Mouse (Mus musculus) cortical plate, adult 2 months (tissue): Measurements from ENCODE around the gene Clic6. TPM values are rescaled to one million over a fixed set of nuclear protein-coding genes. Genes with fewer than 3 reads are reported as not detected.

Source experiments
- H3K27ac ChIP-seq: fragments of 200-500 bp; 2 replicates; pipeline ENCODE4 v1.5.1; 2012; ENCODE audit warnings: low read length, control low read depth, inconsistent platforms; ENCODE audit not compliant: insufficient read depth
- H3K4me1 ChIP-seq: fragments of 200-500 bp; 2 replicates; pipeline ENCODE4 v1.6.1; 2011; ENCODE audit warnings: low read length; ENCODE audit not compliant: control insufficient read depth, insufficient read depth
- H3K4me3 ChIP-seq: fragments of 200-500 bp; 2 replicates; pipeline ENCODE4 v1.5.1; 2011; ENCODE audit warnings: mild to moderate bottlenecking, low read length, control low read depth; ENCODE audit not compliant: insufficient read depth
- CTCF ChIP-seq: fragments of 200-500 bp; IDR thresholded peaks from 2 replicates; pipeline ENCODE4 v1.5.1; 2011; ENCODE audit warnings: mild to moderate bottlenecking, control low read depth, low read length; ENCODE audit not compliant: insufficient read depth; ENCODE audit errors: extremely low read depth
- POLR2A ChIP-seq: fragments of 200-500 bp; IDR thresholded peaks from 2 replicates; pipeline ENCODE4 v1.6.1; 2011; ENCODE audit warnings: mild to moderate bottlenecking, low read length, control low read depth; ENCODE audit not compliant: insufficient read depth; ENCODE audit errors: extremely low read depth
- polyA plus RNA-seq: library from polyadenylated mRNA; depleted of rRNA; stranded (reverse); fragments of >200 nt; gene quantifications from 2 replicates; pipeline ENCODE4 v1.2.3, GENCODE M21; 2012; rRNA removed

The Clic6 gene
- polyA plus RNA-seq, 1 experiment = 1.5 TPM

DNA sequence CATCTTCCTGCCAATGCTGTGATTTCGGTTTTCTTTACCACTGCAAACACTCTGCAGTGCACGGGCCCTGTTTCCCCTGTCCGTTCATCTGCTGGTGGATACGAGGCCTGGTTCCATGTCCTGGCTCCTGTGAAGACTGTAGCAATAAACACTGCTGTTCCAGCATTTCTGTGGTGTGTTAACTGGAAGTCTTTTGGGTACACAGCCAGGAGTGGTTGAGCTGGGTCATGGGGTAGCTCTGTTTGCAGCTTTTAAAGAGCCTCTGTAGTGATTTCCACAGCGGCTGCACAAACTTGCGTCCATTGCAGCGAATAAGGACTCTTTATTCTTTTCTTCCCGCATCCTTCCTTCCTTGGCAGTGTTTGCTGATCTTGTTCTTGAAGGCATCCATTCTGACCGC lies 91.8 kb downstream of the Clic6 start:
- H3K4me3 ChIP-seq = no peak overlapping the region
- TF ChIP-seq POLR2A = no peak
- no peak for TF ChIP-seq CTCF
- no peaks in the 10 kb centered on the region for H3K4me1 ChIP-seq
- no peak overlapping the region for H3K27ac ChIP-seq

DNA sequence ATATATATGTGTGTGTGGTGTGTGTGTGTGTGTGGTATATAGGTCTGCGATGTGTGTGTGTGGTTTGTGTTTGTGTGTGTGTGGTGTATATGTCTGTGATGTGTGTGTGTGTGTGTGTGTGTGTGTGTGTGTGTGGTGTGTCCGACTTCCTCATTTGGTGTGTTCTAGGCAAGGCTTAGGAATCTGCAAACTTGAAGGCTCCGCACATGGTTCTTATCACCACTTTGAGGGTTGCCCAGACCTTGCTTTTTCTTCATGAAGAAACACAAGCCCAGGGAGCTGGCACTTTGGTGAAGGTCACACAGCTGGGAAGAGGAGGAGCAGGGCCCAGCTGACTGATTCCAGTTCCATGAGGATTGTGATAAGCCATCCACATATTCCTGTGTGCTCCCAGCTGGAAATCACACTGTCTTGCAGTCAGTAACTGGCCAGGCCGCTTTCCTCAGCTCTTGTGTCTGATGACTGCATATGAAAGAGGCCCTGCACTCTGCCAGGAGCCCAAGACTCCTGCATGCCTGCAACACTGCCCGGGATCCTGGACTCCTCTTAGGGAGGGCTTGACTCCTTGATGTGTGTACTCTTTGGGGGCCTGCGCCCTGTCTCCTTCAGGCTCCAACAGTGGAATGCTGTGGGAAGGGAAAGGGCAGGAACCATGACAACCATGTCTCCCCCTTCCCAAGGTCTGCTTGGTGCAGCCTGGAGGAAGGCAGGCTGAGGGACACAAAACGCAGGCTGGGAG lies 93.5 kb downstream of the Clic6 start:
- TF ChIP-seq CTCF = no peak
- TF ChIP-seq POLR2A = no peak
- H3K27ac ChIP-seq = no peak overlapping the region
- no peaks in the 10 kb centered on the region for H3K4me1 ChIP-seq
- H3K4me3 ChIP-seq = no peak overlapping the region

DNA sequence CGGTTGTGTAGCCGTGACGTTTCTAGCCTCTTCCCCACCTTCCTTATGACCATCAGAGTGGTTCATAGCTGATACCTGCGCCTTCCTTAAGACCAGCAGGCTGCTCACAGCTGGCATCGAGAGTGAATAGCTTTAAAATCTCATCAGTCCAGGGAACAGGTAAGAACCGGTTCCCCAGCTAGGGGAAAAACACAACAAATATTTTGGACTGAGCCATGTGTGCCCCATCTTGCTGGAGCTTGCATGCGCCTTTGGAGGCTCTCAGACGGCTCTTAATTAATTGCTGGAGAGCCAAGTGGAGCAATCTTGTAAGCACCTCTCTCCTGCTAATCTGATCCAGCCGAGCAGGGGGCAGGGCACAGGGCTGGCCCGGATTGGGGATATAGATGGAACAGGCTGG lies 95.4 kb downstream of the Clic6 start:
- TF ChIP-seq POLR2A (no peak), CTCF (no peak)
- Histone ChIP-seq H3K4me1 (no peaks in the 10 kb centered on the region), H3K27ac (no peak overlapping the region), H3K4me3 (no peak overlapping the region)

DNA sequence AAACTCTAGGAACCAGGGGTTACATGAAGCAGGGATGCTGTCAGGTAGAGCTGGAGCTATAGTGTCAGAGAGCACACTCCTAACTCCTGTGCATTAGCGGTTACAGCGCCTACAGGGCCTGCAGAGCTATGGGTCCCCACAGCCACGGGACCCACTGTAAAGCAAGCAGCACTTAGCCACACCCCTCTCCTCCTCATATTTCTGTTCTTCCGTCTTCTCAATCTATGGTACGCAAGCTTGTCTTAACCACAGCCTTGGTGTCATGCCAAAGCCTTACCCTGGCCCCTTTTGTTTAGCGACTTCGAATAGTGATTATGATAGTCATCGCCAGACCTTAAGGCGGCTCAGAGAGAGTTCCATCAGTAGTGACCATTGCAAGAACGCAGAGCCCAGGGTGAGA lies 96.2 kb downstream of the Clic6 start:
- H3K4me3 ChIP-seq = no peak overlapping the region
- no peak for TF ChIP-seq CTCF
- TF ChIP-seq POLR2A = no peak
- H3K4me1 ChIP-seq = no peaks in the 10 kb centered on the region
- H3K27ac ChIP-seq = no peak overlapping the region

DNA sequence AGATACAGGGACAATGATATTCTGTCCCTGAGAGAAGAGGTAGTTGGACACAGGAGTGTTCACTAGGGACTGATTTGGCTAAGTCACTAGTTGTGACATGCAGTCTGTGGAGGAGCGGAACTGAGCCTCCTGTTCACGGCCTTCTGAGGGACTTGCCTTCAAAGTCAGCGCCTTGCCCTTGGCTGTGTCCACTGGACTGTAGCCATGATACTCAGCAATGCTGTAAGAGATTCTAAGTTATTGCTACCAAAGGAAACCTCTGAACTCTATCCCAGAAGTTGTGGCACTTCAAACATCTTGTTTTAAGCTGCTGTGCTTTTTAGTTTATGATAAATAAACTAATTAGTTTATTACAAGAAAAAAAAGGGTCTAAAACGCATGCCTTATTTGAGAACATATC lies 102.3 kb downstream of the Clic6 start:
- Histone ChIP-seq H3K4me1 (no peaks in the 10 kb centered on the region), H3K4me3 (no peak overlapping the region), H3K27ac (no peak overlapping the region)
- TF ChIP-seq CTCF (no peak), POLR2A (no peak)

Other genes with a start within 250 kb of the Clic6 start
- 0.33 and 0.38 TPM in 2 replicates for gene Kcne2, start 193.3 kb upstream of the Clic6 start, polyA plus RNA-seq
- 26.7 and 30.2 TPM in 2 replicates for gene Smim11, start 184.4 kb upstream of the Clic6 start, polyA plus RNA-seq
- gene Fam243, start 164.3 kb upstream of the Clic6 start, polyA plus RNA-seq = not detected in 2 replicates
- gene Kcne1, start 126.3 kb upstream of the Clic6 start, polyA plus RNA-seq = not detected in 2 replicates
- gene Rcan1, start 14.9 kb upstream of the Clic6 start, polyA plus RNA-seq = 50.0 and 50.9 TPM in 2 replicates